Mouse (Mus musculus) adrenal gland, adult (tissue): Measurements from ENCODE around the gene Hmces.
A peak's percentile ranks its signal among the peaks of the same experiment; 100 is the strongest.
"Not testable (repeated sequence)": the region's sequence is repeated elsewhere in the genome, so short reads cannot be mapped to it uniquely, and the experiment has no call there.

Experiments
- DNase-seq, 2 experiments: peaks; one replicate each; pipeline ENCODE4 v3.0.0; 2022 to 2023; ENCODE audit warnings: low spot score in 1 of 2; ENCODE audit not compliant: inconsistent age in 2 of 2

Gene Hmces

DNA sequence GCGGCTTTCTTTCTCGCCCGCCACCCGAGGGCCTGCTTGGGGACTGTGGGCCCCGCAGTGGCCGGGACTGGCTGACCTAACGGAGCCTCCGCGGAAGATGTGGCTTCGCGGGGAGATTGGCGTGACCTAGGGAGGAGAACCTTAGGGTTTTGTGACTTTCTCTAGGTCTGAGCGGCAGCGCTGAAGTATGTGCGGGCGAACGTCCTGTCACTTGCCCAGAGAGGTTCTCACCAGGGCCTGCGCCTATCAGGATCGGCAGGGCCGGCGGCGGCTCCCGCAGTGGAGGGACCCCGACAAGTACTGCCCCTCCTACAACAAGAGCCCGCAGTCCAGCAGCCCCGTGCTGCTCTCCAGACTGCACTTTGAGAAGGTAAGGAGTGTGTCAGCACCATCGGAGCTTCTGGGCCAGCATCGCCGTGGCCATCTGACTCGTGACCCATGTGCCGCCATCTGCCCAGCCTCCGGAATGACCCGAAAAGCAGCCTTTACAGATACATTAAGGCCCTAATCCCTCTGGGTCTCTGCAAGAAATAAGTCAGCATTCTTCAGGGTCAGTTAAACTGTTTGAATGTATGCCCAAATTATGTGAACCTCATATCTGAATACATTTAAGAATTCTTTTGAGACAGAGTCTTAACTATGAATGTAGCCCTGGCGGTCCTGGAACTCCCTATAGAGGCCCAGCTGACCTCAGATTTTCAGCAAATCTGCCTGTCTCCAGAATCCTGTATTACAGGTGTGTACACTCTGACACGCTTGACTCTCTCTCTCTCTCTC is 779 bp downstream of the Hmces start:
- DNase-seq = peak; percentile 48 to 86

DNA sequence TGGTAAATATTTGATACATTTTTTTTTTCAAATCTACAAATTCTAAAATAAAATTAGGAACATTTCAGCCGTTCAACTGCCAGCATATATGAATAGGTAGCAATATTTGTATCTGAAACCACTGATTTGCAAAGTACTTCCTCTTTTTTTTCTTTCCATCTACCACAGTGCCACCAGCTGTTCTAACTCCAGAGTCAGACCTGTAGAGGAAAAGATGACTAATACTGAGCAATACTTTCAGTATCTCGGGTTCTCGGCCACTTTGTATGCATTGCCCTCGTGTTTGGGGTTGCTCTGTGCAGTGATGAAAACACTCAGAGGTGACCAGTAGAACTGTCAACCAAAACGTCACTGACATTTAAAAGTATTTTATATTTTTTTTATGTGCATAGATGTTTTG is 2.2 kb downstream of the Hmces start:
- peak in 1 of 2 experiments; percentile 36 for DNase-seq

DNA sequence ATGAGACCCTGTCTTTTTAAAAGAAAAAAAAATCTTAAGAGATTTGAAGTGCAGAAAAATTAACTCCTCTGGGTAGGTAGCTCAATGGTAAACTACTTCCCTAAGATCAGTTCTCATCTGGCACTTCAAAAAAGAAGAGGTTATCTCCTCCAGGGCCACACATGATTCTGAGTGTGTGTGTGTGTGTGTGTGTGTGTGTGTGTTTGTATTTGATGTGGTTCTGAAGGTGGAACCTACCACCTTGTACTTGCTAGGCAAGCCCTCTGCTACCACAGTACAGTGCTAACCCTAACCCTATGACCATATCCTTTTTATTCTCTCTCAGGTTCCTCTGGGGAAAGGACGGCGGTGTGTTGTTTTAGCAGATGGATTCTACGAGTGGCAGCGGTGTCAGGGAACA is 7.5 kb downstream of the Hmces start:
- no peak for DNase-seq

DNA sequence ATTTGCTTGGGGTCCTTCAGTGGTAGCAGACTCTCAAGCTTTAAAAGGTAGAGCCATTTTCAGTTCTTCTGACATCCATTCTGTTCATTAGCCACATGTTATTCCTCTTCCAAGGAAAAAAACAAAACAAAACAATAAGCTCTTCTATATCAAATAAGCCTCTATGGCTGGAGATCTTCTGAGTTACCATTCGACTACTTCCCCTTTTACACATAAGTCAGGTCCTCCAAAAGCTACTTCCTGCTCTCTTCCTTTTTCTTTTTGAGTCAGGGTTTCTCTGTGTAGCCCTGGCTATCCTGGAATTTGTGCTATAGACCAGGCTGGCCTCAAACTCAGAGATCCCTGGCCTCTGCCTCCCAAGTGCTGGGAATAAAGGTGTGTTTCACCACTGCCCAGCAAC is 9.9 kb downstream of the Hmces start:
- no peak for DNase-seq

DNA sequence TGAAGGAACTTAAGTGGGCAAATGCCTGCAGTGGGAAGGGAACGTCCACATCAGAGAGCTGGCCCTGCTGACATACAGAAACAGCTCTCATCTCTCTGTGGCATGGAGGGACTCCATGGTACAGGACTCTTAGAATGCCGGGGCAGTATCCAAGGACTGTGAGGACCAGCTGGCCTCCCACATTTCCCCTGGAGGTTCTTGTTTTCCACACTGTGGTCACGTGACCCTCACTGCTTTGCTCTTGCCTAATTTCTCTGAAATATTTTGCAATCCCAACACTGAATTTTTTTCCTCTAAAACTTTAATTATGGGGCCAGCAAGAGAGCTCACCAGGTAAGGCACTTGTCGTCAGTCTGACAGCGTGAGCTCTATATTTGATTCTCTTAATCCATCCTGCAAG is 21.3 kb downstream of the Hmces start:
- DNase-seq = peak; percentile 7 to 49

DNA sequence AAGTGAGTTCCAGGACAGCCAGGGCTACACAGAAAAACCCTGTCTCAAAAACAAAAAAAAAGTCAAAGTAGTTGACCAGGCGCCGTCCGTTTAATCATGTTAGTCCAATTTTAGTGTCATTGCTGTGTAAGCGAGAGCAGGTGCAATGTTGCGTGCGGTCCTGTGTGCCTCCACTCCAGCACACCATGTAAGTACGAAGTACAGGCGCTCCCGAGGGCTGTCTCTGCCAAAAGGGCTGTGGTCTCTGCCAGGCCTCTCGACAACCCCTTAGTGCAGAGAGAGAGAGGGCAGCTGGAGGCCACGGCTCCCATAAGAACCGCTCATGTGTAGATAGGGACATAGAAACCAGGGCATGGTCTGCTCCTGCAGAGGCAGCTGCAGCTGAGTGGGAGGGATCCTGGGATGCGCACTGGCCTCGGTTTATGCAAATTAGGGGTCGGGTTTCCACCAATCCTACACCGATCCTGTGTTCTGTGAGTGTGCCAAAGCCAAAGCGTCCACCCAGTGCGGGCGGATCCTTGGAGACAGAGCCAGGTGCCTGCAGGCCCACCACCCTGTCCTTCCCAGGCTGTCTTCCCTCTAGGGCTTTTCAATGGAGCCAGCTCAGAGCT is 23.5 kb downstream of the Hmces start:
- peak; percentile 7 to 40 for DNase-seq

DNA sequence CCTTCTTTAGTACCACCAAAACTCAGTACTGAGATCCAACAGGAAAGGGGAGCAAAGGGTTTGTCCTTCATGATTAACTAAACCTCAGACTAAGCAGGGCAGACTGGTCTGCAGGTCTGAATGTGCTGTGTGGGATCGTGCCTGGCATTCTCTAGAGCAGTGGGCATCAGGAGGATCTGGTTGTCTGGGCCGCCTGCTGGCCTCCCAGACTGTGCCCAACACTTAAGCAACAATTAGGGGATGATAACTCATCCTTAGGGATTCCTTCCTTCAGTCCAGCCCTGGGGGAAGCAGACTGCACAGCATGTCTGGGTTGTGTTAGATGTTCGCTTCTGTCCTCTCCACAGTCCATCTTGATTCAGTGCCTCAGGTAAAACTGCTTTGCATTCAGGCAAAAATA is 25.2 kb downstream of the Hmces start:
- no peak for DNase-seq

DNA sequence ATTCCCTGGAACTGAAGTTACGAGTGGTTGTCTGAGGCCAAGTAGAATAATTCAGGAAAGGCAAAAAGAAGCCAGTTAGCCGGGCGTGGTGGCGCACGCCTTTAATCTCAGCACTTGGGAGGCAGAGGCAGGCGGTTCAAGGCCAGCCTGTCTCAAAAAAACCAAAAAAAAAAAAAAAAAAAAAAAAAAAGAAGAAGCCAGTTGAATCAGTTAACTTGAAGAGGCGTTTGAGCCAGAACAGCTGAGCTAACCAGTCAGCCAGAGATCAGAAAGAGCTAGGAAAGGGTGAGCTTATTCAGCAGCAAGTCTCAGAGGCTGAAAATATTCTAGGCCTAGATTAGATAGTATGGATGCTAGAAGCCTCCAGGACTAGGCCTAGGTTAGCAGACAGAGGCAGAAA is 28.4 kb downstream of the Hmces start:
- DNase-seq = no peak

DNA sequence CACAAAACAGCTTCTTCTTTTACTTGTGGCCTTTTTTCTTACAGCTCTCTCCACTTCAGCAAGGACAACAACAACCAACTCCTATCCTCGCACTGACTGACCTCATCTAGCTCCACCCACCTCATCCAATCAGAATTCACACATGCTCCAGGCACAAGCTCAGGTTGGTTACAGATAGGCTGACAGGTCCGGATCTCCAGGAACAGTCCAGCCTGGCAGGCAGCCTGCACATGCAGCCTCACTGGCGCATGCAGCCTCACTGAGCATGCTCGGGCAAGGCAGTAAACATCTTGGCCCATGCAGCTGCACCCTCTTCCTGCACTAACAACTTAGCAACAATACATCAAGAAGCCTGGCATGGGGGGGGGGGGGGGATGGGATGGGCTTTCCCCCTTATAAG is 48.7 kb downstream of the Hmces start:
- not testable (repeated sequence) for DNase-seq

DNA sequence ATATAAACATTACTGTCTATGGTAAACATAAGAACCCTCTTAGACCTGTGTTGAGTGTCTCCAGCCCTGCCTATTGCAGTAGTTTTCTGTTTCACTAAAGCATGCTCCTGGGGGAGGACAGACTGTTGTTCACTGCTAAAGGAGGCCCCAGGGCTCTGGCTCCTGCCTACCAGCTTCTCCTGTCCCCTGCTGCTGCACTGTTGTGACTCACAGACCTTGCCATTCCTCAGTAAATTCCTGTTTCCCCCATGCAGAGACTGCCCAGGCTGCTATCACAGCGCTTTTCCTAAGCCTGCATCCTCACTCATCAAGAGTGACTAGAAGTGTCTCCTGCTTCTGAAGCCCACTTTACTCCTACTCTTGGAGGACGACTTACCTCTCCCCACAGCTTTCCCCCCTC is 56.3 kb downstream of the Hmces start:
- peak in 1 of 2 experiments; percentile 23 for DNase-seq

DNA sequence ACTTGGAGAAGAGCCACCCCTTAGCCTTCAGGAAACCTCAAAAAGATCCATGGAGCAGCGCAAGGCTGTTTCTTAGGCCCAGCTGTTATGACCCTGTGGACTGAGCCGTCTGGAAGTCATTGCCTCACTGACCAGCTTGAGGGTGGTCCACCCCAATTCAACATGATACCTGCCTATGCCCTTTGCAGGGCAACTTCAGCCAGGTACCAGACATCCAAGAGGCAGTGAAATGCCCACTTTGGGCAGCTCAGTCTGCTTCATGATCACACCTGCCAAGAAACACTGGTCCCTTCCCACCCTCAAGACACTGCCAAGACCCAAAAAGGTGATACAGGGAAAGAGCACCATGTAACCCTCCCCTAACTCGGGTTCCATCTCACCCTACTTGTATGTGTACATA is 66.0 kb downstream of the Hmces start:
- no peak for DNase-seq

DNA sequence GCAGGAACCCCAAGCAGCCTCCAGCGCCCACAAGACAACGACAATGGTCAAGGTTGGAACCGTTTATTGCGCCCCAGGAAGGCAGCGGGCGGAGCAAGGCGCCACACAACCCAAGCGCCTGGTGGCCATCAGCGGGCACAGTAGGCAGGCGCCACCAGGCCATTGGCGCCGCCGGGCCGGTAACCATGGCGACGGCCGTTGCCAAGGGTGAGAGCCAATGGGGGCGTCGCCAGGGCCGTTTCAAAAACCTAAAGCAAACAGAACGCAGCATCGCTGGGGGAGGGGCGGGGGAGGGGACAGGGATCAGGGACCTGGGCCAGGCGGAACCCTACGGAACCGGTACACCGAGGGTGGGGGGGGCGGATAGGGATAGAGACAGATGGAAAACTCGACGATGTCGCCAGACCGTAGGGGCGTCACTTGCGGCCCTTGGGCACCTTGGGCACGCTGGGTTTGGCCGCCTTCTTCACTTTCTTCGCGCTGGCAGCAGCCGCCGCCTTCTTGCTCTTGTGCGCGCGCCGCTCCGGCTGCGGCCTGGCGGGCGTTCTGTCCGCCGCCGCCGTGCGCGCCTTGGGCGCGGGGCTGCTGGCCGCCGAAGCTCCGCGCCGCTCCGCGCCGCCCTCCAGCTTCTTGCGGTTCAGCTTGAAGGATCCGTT is 66.8 kb downstream of the Hmces start:
- DNase-seq = peak; percentile 71 to 87

DNA sequence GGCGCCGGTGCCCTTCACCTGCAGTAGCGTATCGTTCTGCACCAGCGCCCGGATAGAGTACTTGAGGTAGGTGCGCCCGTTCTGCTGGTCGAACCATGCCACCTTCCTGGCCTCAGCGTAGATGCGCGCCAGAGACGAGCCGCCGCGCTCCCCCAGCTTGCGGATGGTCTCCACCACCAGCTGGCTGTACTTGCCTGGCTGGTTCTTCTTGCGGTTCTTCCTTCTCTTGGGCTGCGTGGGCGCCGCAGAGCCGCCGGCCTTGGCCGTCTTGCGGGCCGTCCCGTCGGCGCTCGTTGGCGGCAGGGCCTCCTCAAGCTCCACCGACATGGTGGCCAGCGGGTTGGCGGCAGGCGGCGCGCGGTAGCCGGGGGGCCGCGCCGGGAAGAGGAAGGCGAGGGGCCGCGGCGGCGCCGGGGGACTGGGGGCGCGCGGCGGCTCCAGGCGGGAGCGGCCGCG is 67.3 kb downstream of the Hmces start:
- peak in 1 of 2 experiments; percentile 68 for DNase-seq

DNA sequence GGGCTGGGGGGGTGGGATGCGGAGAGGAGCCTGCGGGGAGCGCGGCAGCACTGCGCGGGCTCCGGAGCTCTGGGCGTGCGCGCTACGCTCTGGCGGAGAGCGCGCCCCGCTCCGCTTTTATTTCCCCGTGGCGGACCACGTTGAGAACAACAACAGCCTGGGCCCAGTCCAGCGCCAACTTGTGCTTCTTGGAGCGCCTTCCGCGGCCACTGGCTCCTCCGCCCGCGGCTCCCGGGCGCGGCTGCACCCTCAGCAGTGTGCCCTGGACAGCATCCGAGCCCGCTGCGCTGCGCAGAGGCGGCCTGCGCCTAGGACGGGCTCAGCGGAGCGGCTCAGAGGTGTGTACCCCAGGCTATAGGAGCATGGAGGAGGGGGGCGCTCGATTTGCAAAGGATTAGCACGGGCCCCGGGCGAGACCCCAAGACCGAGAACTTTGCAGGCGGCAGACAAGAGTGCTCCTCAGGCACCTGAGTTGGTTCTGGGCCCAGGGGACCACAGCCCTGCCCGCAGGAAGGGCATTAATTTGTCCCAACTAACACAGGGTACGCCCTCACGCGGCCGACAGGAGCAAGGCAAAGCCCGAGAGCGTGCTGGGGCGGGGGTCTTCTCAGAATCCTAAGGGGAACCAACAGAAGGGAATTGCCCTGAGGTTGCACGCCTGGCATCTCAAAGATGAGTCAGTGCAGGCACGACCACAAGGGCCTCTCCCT is 68.0 kb downstream of the Hmces start, which contains the start of gene H1fx:
TSS of gene H1fx (minus strand) at position 91 of the 710 bp plus-strand sequence.
- peak; percentile 36 to 78 for DNase-seq

DNA sequence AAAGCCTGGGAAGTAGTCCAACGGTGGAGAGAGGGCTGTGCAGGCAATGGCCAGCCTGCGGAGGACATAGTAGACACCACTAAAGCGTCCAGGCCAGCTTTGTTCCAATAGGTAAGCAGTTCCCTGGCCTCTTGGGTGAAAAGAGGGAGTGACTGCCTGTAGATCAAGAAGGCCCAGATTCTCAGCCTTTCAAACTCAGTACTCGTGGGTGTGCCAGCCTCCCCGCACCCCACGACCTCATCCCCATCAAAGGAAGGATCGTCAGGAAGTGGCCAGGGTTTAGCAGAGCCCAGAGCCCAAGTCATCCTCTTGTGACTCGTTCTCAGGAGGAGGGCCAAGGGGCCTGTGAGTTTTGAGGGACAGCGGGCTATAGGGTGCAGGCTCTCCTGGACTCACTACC is 68.8 kb downstream of the Hmces start:
- DNase-seq = no peak
